Mouse (Mus musculus) E14TG2a.4 (cell line): ENCODE results near the gene Hist1h2af.

Source experiments
- CTCF ChIP-seq: conservative IDR thresholded peaks from 2 replicates; pipeline ENCODE4 v1.5.1; 2014; ENCODE audit warnings: low read length
- NANOG ChIP-seq: IDR thresholded peaks from 2 replicates; pipeline ENCODE4 v1.6.1; 2014; ENCODE audit warnings: borderline replicate concordance, low read length, mixed read lengths
- POU5F1 ChIP-seq: IDR thresholded peaks from 2 replicates; pipeline ENCODE4 v1.6.1; 2014; ENCODE audit warnings: low read length, borderline replicate concordance

DNA sequence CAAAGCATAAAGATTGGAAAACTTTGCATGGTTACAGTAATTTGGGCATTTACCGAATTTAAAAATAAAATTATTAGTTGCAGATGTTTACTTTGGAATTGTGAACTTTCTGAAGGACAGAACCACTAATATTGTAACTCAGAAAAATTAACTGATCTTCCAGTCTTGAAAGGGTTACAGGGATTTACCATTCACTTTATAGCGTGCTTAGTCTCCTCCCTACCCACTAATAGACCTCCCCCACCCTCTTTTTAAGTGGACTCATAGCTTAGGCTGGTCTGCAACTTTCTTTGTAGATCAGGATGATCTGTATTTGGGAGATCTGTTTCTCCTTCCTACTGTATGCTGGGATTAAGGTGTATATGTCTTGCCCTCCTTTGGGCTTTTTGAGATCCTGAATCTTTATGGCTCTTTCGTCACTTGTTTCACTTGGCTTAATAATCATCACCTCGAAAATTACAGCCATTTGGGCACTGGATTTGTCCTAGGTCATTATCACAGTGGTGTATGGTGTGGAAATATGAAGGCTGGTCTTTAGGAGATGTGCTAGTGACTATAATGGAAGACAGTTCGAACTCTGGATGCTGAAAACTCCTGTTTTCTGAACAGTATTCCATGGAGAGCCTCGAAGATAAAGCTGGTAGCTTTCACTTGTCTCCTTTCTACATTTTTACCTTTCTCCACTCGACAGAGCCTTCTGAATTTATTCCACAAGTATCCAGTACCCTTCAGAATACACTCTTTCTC lies 2.5 kb downstream of the Hist1h2af start:
- no peak for TF ChIP-seq CTCF
- no peak for TF ChIP-seq NANOG
- no peak for TF ChIP-seq POU5F1
